Mouse (Mus musculus): ENCODE measurements around the gene Stip1.
"Not testable (repeated sequence)": the region's sequence is repeated elsewhere in the genome, so short reads cannot be mapped to it uniquely, and the experiment has no call there.

Gene Stip1

DNA sequence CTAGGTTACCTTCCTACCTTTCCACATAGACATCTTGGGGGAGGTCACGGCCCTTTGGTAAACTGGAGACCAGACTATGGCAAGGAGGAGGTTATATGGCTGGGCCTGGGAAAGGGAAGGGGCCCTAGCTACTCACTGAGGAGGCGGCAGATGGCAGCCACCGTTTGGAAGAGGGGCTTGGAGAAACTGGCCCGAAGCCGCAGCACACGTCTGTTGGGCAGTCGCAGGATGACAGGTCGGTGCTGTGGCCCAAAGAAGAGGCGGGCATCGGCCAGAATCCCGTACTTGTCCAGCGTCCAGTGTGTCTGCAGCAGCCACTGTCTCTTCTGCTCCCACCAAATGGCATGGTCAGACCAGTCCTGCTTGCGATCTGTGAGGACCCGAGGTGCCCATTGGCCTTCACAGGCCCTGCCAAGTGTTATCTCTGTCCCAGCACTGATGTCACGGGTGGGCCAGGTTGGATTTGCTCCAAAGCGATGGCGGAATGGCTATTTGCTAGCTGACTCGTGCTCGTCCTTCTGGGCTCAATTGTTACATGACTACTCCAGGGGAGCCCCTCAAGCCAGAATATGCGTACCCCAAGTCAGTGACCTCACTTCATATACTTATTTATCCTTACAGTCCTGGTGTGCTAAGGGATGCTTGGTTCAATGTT, 25.2 kb downstream of the Stip1 start:
- DNase-seq (ENCODE audit: low spot score): no peak

DNA sequence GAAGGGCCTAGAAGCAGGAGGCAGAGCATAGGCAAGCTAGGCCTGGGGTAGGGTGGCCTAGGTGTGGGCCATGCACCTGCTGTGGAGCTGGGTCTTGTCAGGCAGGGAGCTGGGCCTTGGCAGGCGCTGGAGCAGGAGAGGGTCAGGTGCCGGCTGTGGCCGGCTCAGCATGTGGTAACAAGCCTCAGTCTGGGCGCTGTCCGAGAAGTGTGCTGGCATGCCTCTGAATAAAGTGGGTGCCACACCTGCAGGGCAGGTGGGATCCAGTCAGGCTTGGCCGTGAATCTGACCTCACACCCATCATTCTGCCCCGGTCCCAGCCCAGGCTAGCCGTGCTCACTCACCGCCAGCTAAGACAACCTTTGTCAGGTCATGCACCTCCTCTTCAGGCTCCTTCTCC, 25.8 kb downstream of the Stip1 start:
- no peak for DNase-seq (ENCODE audit: low spot score)

DNA sequence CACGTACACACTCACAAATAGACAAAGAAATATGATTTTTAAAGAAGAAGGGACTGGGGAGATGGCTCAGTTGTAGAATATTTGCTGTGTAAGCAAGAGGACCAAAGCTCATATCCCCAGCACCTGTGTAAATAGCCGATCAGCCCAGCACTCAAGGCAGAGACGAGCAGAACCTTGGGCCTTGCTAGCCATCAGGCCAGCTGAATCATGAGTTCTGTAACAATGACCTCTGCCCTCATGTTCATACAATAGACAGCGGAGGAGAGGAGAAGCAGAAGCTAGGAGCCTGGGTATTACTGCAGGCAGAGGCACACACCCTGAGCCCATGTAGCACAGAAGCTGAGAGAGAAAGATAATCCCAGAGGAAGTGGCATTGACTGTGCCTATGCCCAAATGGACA, 27.3 kb downstream of the Stip1 start:
- no peak for DNase-seq (ENCODE audit: low spot score)

DNA sequence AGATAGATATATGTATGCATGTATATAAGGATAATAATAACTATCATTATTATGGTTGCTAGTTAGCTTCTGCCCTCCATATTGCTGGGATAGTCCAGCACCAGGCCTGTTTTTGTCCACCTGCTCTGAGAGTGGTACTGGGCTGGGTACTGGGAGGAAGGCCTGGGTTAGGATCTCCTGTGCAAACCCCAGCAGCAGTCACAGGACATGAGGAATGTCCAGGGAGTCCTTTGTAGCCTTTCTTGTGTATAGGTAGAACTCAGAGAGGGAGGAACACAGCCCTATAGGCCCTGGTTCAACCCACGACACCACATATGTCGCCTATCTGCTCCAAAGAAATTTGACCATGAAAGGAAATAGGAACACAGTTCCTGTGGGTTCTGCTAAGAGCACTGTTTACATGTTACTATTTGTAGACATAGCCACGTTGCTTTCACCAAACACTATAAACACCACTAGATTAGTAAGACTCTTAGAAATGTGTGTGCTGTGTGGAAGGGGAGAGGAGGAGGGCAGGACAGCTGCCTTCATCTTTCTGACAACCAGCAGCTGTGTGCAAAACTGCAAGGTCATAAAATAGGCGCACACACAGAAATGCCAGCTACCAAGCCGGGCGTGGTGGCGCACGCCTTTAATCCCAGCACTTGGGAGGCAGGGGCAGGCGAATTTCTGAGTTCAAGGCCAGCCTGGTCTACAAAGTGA, 32.7 kb downstream of the Stip1 start:
- no peak for DNase-seq (ENCODE audit: low spot score)

GRCm38 (mm10) chr19:6999360-7000063, 40.3 kb downstream of the Stip1 start:
- DNase-seq (ENCODE audit: low spot score): no peak

DNA sequence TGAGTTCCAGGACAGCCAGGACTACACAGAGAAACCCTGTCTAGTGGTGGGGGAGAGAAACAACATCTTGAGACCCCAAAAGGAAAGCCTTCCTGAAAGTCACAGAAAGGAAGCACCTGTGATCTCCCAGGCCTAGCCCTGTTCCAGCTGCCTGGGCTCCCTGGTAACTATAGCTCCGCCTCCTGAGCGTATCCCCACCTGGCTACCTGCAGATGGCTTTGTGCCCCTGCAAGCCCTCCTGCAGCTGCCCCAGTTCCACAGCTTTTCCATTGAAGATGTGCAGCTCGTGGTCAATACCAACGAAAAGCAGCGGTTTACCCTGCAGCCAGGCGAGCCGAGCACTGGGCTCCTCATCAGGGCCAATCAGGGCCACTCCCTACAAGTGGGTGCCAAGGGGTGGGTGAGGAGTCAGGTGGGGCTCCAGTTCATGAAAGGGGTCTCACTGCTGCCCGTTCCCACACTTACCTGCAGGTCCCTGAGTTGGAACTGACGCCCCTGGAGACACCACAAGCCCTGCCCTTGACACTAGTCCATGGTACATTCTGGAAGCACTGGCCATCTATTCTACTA, 42.0 kb downstream of the Stip1 start:
- no peak for DNase-seq (ENCODE audit: low spot score)

DNA sequence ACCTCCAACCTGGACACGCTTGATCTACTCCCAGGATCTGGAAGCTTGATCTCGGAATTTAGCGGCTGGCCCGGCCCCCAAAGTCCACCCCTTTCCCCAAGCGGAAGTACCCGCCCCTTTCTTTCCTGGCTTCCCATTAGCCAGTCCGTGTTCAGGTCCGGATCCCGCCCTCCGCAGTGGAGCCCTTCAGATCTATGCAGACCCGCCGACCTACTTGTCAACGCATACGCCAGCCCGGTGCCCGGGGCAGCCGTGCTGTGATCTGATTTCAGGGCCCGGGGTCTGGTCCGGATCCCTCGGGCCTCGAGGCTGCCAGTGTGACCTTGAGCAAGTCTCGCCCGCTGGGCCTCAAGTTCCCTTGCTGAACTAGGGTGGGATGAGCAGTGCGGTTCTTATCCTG, 43.8 kb downstream of the Stip1 start, which contains the start of the genes Nudt22 and Trpt1:
Nudt22 (minus strand) TSS at position 112 of the 400 bp plus-strand sequence.
Trpt1 (plus strand) TSS at position 126 of the 400 bp plus-strand sequence.
- DNase-seq (ENCODE audit: low spot score): peak; percentile 80

GRCm38 (mm10) chr19:6995255-6995991, 44.3 kb downstream of the Stip1 start:
- no peak for DNase-seq (ENCODE audit: low spot score)

DNA sequence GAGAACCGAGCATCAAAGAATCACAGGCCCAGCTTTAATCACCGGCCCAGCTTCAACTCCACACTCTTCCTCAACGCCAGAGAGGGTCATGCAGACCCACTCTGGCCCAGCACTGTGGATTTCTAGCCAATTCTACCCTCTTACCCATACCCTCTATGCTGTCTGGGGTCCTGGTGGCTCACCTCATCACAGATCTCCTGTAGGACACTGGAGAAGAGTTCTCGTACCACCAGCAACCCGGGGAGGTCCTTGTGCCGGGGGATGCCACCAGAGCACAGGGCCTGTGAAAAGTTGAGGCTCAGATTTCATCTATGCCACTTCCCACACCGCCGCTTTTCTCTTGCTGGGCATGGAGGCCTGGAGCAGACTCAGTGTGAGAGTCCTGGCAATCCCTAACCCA, 45.3 kb downstream of the Stip1 start:
- DNase-seq (ENCODE audit: low spot score): no peak

DNA sequence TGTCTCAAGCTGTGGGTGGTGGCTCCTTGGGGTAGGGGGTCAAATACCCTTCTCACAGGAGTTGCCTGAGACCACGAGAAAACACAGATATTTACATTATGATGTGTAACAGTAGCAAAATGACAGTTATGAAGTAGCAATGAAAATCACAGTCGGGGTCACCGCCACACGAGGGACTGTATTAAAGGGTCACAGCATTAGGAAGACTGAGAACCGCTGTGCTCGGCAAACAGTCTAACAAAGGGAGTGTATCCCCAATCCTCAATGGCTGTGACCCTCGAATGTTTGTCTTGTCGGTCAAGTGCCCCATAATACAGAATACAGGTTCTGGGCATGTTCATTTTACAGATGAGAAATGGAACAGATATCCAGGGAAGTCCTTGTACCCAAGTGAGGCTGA, 45.8 kb downstream of the Stip1 start:
- no peak for DNase-seq (ENCODE audit: low spot score)

- no peak for DNase-seq (ENCODE audit: low spot score)
Measured at GRCm38 (mm10) chr19:6993011-6993770, 46.6 kb downstream of the Stip1 start.

DNA sequence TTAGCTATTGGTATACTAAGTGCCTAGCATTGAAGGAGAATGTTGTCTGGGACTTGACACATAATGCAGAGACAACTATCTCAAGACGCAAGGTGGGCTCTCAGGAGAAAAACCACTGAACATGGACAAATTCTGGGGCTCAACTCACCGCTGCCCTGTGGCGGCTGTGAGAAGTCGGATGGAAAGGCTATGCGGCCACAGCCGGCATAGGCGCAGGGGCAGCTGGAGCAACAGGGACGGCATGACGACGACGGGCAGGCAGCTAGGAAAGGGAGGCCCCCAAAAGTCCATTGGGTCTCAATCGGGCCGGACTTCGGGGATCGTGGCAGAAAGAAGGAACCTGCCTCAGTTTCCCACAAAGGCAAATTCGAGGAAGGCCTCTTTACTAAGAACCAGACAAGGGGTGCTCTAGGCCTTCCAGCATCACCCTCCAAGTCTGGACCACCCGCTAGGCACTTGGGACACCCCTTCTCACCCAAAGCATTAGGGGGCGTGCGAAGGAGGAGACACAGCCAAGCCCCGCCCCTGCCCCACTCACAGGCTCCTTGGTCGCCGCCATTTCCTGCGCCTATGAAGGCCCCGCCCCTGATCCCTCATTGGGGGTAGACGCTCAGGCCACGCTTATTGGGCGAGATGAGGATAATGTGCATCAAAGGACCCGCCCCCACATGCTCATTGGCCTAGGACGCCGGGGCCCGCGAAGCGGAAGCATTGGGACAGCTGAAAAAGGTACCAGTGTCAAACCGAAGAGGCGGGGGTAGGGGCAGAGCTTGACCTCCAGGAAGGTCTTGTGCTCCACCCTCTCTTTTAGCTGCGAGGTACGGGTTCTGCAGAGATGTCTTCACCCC, 47.5 kb downstream of the Stip1 start, which contains the start of gene Dnajc4:
Dnajc4 (minus strand) TSS at position 562 of the 848 bp plus-strand sequence.
- peak; percentile 98 for DNase-seq (ENCODE audit: low spot score)

DNA sequence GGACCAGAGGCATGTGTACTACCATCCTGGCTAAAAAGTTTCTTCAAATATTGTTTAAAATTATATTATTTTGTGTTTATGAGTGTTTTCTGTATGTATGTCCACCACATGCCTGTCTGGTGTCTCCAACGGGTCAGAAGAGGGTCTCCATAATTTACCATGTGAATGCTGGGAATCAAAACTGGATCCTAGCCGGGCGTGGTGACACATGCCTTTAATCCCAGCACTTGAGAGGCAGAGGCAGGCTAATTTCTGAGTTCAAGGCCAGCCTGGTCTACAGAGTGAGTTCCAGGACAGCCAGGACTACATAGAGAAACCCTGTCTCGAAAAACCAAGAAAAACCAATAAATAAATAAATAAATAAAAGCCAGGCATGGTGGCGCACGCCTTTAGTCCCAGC, 48.6 kb downstream of the Stip1 start:
- not testable (repeated sequence) for DNase-seq (ENCODE audit: low spot score)

GRCm38 (mm10) chr19:6990712-6991111, 49.1 kb downstream of the Stip1 start:
- no peak for DNase-seq (ENCODE audit: low spot score)

DNA sequence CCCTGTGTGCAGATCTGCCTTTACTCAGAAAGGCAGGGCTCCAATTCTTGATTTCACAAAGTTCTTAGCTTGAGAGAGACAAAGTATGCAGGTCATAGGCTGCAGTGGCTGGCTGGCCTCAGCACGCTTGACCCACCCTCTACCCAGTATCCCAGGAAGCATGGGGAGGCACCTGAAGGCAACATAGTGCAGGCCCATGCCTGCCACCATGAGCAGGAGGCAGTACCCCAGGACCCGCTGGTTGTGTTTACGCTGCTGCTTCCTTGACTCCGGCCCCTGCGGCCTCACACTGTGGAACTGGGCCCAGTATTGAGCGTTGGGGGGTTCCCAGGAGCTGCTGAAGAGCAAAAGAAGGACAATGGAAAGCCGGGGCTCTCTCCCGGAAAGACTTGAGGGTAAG, 50.5 kb downstream of the Stip1 start:
- no peak for DNase-seq (ENCODE audit: low spot score)

GRCm38 (mm10) chr19:6987904-6988285, 51.9 kb downstream of the Stip1 start:
- no peak for DNase-seq (ENCODE audit: low spot score)

GRCm38 (mm10) chr19:6987061-6987903, 52.5 kb downstream of the Stip1 start, which contains the start of gene Vegfb:
Gene Vegfb, minus strand, starts transcription at chr19:6987651.
- DNase-seq (ENCODE audit: low spot score): no peak

GRCm38 (mm10) chr19:6985951-6986708, 53.6 kb downstream of the Stip1 start:
- no peak for DNase-seq (ENCODE audit: low spot score)

Measured in c-Kit-positive CD71-positive TER-119-positive erythroid progenitor cells, embryonic 14.5 days (primary cell).